Mouse (Mus musculus): ENCODE measurements at regions not wholly inside any gene's neighbourhood (a gene's known extent, or its start where the extent isn't known, plus 50 kb on each side); places are given as distances from the start of the nearest gene placed in this dataset.

DNA sequence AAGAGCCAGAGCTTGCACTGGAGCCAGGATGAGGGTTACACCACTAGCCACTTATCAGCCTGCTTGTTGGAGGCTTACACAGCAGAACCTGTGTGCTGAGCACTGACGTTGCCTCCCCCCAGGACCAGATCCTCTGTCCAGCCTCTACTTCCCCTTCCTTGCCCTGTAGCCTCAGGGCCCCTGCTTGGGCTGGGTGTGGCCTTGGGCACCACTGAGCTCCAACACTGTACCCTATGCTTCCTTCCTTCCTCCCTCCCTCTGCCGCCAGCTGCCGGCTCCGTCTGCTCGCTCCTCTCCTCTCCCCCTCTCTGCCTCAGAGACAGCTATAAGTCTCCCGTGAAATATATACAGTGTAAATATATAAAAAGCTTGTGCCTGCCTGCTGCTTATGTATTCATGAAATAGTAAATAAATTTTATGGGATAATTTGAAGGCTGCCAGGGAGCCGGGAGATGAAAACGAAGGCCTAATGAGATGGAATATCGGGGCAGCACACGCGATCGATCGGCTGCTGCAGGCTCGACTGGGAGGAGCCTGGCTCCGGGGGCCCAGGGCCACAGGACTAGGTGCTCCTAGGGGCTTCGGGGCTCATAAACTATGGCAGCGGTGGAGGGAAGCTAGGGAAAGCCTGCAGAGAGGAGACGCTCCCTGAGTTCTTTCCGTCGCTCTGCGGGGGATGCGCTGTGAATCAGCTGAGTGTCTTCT is 135.6 kb downstream of the Rbm19 start:
- Histone ChIP-seq H3K27ac (no peak overlapping the region), H3K4me3 (peak overlapping the region; percentile 24; the same call in 1 of the 2 replicates)
- intact Hi-C loops (cut with DNase I) = no loop called here
- no peak for DNase-seq
- no peak for TF ChIP-seq CTCF (IDR thresholded peaks at IDR 0.05)

DNA sequence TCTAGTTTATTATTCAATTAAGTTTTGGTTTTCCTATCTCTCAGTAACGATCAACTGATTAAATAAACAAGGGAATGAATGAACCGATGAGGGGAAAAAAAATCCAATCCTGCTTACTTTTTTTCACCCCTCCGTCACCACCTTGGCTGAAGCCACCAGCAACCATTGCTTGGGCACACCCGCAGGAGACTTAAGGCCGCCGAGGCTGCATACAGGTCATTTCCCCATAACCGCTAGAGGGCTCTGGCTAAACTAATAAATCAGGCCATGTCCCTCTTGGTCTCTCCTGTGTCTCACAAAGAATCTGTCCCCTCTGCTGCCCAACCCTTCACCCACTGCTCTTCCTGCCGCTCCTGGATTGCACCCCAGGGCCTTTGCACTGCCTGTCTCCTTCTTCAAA is 136.3 kb downstream of the Rbm19 start:
- no peak overlapping the region for H3K4me3 ChIP-seq
- no peak for DNase-seq
- TF ChIP-seq CTCF (IDR thresholded peaks at IDR 0.05) = peak; percentile 45
- no peak overlapping the region for H3K27ac ChIP-seq
- intact Hi-C loops (cut with DNase I) = no loop called here

DNA sequence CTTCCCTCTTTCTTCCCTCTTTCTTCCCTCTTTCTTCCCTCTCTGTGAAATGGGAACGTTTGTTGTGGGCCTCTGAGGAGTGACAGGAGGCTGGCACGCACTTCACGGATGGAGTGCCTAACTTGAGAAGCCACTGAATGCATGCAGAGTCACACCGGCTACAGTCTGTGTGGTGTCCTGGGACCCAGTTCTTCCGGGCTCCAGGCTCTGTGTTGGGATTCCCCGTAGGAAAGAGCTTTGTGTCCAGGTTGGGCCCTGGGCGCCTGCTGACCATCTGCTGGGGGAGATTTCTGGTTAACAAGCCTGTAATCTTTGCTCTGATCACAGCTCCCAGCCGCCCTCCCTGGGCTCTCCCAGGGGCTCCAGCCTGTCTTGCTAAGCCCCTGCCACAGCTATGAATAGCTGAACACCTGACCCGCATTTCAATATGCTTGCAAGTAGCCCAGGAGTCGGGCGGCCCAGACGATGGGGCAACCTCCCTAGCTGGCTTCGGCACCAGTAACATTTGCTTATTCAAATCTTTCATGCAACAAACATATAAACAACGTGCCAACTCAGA is 146.5 kb downstream of the Rbm19 start:
- intact Hi-C loops (cut with DNase I) = no loop called here
- H3K27ac ChIP-seq = no peak overlapping the region
- no peak for TF ChIP-seq CTCF (IDR thresholded peaks at IDR 0.05)
- DNase-seq = no peak
- no peak overlapping the region for H3K4me3 ChIP-seq

DNA sequence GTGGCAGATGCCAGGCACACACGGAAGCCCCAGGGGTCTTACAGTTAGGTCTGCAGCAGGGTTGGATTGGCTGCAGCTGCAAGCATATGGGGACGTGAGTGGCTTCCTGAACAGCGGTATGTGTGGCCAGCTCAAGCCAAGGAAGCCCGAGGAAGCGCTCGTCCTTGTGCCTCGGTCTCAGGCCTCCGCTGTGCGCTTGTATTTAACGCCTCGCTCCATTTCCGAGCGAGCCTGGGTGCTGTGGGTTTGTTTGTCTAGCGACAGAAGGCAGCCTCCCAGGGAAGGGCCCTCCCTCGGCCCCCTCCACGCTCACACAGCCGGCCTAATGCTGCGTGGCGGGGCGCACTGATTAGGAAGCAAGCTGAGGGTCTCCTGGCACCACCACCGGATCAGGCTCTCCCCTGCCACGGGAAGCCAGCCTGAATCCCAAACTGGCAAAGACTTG is 153.2 kb downstream of the Rbm19 start:
- TF ChIP-seq CTCF (IDR thresholded peaks at IDR 0.05) = no peak
- Histone ChIP-seq H3K4me3 (no peak overlapping the region), H3K27ac (no peak overlapping the region)
- intact Hi-C loops (cut with DNase I) = no loop called here
- no peak for DNase-seq

DNA sequence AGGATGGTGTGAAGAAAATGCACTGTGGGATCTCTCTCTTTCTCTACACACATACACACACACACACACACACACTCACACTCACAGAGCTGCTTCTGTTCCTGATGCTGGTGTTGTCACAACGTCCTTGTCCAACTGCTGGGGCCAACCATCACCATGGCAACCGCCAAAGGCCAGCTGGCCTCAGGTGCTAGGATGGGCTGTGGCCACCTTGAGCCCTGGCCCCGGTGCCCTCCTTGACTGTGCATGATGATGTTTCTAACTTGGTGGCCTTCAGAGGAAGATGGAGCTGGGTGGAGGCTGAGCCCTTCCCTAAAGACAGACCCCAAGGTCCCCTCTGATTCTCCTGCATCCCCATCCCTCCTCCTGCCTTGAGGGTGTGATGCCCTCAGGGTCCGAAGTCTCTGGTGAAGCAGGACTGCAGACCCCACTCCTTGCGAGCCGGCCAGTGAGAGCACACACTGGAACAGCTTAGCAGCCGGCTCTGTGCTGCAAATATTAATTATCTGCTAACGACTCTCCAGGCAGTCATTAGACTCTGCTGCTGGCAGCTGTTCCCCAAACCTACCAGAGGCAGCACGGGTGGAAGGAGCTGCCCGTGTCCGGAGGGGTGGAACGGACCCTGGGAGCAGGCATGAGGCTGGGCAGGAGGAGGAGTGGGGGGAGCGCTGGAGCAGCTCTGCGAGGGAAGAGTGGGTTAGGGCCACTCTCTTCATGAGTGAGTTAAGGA is 154.8 kb downstream of the Rbm19 start:
- H3K27ac ChIP-seq = no peak overlapping the region
- intact Hi-C loops (cut with DNase I) = no loop called here
- DNase-seq = no peak

DNA sequence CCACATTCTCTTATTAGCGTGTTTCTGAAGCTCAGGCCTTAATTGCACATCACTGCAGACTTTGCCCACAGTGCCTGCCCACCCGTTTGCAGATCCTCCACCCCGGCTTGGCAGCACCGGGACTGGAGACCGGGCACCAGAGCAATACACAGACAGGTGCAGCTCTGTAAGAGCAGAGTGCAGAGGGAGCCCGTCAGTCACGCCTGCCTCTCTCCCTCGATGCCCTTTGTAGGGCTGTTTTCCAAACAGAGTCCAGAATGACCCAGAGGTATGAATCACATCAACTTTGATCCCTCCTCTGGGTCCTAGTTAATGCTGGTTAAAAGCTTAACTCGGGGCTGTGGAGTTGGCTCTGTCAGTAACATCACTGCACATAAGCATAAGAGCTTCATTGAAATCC is 155.3 kb upstream of the Lhx5 start:
- no peak overlapping the region for H3K4me3 ChIP-seq
- DNase-seq = no peak
- H3K27ac ChIP-seq = no peak overlapping the region
- no peak for TF ChIP-seq CTCF (IDR thresholded peaks at IDR 0.05)
- intact Hi-C loops (cut with DNase I) = no loop called here

More for the DNA sequence above, 154.8 kb downstream of the Rbm19 start:
- H3K4me3 ChIP-seq = no peak overlapping the region
- no peak for TF ChIP-seq CTCF (IDR thresholded peaks at IDR 0.05)

DNA sequence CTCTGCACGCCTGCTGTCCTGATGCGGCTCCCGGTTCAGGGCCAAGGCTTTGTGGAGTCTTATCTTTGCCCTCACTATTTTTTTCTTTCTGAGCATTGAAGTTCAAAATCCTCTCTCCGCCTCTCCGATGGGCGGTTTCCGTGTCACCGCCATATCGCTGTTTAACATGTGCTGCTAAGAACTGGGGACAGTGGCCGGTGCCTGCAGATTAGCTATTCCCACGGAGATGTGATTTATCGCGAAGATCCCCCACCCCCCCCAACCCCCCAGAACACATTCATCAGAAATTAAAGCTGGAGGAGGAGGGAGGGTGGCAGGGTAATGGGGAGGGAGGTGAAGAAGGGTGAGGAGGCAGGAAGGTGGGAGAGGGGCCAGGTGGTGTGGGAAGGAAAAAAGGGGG is 151.2 kb upstream of the Lhx5 start:
- no peak for DNase-seq
- Histone ChIP-seq H3K4me3 (no peak overlapping the region), H3K27ac (no peak overlapping the region)
- no peak for TF ChIP-seq CTCF (IDR thresholded peaks at IDR 0.05)
- intact Hi-C loops (cut with DNase I) = no loop called here

DNA sequence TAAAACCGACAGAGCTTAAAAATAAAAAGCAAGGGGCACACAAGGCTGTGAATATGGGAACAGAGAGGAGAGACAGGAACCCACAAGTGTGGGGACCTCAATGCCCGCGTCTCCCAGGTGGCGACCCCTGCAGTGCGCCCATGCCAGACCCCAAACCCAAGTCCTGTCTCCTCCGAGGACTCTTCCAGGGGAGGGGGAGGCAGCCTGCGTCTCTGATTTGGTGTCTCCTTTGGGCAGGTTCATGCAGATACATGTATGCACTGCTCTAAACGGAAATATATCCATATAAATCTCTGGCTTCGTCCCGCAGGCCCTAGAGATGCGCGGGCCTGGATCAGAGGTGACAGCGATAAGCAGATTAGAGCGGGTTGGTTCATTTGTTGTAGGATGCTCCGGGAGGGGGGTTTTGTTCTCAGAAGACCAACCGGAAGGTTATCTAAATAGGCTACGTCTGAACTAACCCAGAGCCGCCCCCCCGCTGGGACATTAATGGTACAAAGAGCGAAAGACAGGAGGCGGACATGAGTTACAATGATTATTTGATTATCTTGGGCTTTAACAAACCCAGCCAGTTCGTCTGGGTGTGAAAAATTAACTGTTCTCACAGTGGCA is 150.4 kb upstream of the Lhx5 start:
- TF ChIP-seq CTCF (IDR thresholded peaks at IDR 0.05) = no peak

DNA sequence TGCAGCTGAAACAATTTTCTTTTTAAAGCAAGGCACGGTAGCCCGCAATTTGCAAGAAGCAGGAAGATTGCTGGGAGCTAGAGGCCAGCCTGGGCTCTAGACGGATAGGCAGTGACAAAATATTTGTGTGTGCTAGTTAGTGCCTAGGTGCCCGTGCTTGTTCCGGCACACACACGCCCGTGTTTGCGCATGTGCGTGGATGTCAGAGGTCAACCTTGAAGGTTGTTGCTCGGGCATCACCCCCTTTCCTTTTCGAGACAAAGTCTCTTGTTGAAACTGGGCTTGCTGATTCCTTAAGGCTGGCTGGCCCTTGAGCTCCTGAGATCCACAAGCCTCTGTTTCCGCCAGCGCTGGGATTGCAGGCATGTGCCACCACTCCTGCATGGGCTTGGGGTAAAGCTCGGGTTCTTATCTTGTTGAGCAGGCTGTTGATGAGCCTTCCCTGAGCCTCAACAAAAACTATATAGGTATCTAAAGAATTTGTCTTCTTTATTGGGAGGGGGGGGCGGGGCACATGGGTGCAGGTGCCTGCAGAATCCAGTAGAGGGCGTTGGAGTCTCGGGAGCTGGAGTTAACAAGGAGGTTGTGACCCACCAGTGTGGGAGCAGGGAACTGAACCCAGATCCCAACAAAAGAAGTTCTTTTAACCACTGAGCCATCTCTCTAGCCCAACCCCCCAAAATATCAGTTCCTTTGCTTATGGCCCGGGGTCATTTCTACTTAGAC is 149.5 kb upstream of the Lhx5 start:
- TF ChIP-seq CTCF (IDR thresholded peaks at IDR 0.05) = 0 out of 2 replicates have a peak, but pooled peaks have one; percentile 1
- H3K27ac ChIP-seq = no peak overlapping the region
- H3K4me3 ChIP-seq = no peak overlapping the region
- no peak for DNase-seq
- intact Hi-C loops (cut with DNase I) = no loop called here

More for the DNA sequence above, 150.4 kb upstream of the Lhx5 start:
- H3K4me3 ChIP-seq = no peak overlapping the region
- intact Hi-C loops (cut with DNase I) = no loop called here
- no peak overlapping the region for H3K27ac ChIP-seq
- no peak for DNase-seq

DNA sequence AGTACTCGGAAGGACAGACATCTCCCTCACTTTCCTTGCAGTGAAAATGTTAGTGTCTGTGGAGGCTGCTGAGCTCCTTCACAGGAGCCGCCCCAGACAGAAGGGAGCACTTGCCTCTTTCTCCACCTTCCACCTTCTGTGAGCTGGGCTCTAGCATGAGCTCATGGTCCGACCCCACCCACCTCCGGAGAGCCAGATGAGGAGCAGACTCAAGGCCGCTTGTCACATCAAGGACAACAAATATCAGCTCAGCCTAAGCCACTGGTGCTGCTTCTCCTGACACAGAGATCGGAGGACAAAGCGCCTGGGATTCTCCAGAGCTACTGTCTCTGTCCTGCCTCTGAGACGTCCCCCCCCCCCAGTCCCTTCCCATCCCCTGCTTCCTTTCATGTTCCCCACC is 146.9 kb upstream of the Lhx5 start:
- no peak for TF ChIP-seq CTCF (IDR thresholded peaks at IDR 0.05)
- no peak overlapping the region for H3K4me3 ChIP-seq
- DNase-seq = no peak
- H3K27ac ChIP-seq = no peak overlapping the region
- intact Hi-C loops (cut with DNase I) = no loop called here

DNA sequence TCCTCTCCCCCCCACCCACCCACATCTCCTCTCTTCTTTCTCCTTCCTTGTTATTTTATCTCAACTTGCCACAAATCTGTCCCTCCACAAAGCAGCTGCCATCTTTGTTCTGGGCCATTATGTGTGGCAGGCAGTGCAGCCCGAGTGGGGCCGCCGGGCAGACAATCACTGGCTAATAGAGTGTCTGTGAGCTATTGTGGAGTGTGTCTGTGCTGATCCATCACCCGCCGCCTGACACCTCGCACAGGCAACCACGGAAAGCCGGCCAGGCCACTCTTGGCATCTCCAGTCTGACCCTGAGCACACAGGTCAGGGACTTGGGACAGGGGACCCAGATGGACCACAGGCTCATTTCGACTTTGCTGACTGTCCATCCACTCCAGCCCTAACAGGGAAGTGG is 146.5 kb upstream of the Lhx5 start:
- no peak for DNase-seq
- no peak for TF ChIP-seq CTCF (IDR thresholded peaks at IDR 0.05)
- H3K4me3 ChIP-seq = no peak overlapping the region
- H3K27ac ChIP-seq = no peak overlapping the region
- intact Hi-C loops (cut with DNase I) = no loop called here

DNA sequence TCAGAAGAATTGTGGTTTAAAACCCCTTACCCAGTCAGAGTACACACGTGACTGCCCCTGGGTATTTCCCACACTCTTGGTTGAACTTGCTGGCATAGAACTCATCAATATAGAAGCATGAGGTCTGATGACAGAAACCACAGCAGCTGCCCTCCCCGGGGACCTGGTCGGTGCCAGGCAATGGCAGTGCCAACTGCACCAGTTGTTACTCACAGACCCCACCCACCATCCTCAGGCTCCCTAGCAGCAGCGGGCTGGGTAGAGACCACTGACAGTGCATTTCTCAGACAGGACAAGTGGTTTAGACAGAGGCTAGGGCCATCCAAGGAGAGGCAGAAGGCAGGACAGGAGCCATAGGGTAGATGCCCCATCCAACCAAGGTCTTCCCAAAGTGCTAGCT is 144.7 kb upstream of the Lhx5 start:
- intact Hi-C loops (cut with DNase I) = no loop called here
- no peak for TF ChIP-seq CTCF (IDR thresholded peaks at IDR 0.05)
- no peak overlapping the region for H3K27ac ChIP-seq
- H3K4me3 ChIP-seq = no peak overlapping the region
- DNase-seq = no peak
